Mouse (Mus musculus) stomach, postnatal 0 days (tissue): ENCODE data around the gene Lyrm2. TPM values are rescaled to one million over a fixed set of nuclear protein-coding genes. Genes with fewer than 3 reads are reported as not detected.
A peak's percentile ranks its signal among the peaks of the same experiment; 100 is the strongest.

ENCODE experiments used
- ATAC-seq: fragments of 200-750 bp; cut with Nextera tagmentation; 2 replicates; pipeline ENCODE4 v1.8.0; 2017; ENCODE audit not compliant: low FRiP score, low TSS enrichment
- DNase-seq: peaks from one replicate; pipeline ENCODE4 v3.0.0-alpha.2; 2016; ENCODE audit warnings: low spot score
- H3K27ac ChIP-seq: fragments of 300-500 bp; sonication (generic); replicated peaks from 2 replicates; pipeline ENCODE4 v1.5.1; 2014; ENCODE audit warnings: mild to moderate bottlenecking, control low read depth
- H3K27me3 ChIP-seq: fragments of 300-500 bp; sonication (generic); 2 replicates; pipeline ENCODE4 v1.6.1; 2014; ENCODE audit warnings: low read length; ENCODE audit not compliant: control insufficient read depth, insufficient read depth
- H3K36me3 ChIP-seq: fragments of 300-500 bp; sonication (generic); 2 replicates; pipeline ENCODE4 v1.6.1; 2014; ENCODE audit warnings: low read length, mixed read lengths; ENCODE audit not compliant: control insufficient read depth, insufficient read depth
- H3K4me1 ChIP-seq: fragments of 300-500 bp; sonication (generic); replicated peaks from 2 replicates; pipeline ENCODE4 v1.6.1; 2014; ENCODE audit warnings: antibody characterized with exemption; ENCODE audit not compliant: control insufficient read depth, insufficient read depth
- H3K4me2 ChIP-seq: fragments of 300-500 bp; sonication (generic); replicated peaks from 2 replicates; pipeline ENCODE4 v1.6.1; 2014; ENCODE audit warnings: low read depth, mild to moderate bottlenecking, control low read depth, moderate library complexity
- H3K4me3 ChIP-seq: fragments of 300-500 bp; sonication (generic); 2 replicates; pipeline ENCODE4 v1.5.1; 2014; ENCODE audit warnings: low read depth, low read length, control low read depth
- H3K9ac ChIP-seq: fragments of 300-500 bp; sonication (generic); 2 replicates; pipeline ENCODE4 v1.6.1; 2014; ENCODE audit warnings: mild to moderate bottlenecking, low read length, control low read depth, mixed read lengths
- H3K9me3 ChIP-seq: fragments of 300-500 bp; sonication (generic); 2 replicates; pipeline ENCODE4 v1.6.1; 2016; ENCODE audit warnings: low read length; ENCODE audit not compliant: control insufficient read depth
- CTCF ChIP-seq: IDR thresholded peaks from 2 replicates; pipeline ENCODE4 v1.5.1; 2016; ENCODE audit warnings: antibody characterized with exemption, low read depth, mild to moderate bottlenecking, moderate library complexity
- EP300 ChIP-seq: optimal IDR thresholded peaks from 2 replicates; pipeline ENCODE3; 2016; ENCODE audit warnings: antibody characterized with exemption
- WGBS: fragments of 180-500 bp; shearing (Covaris S2); extraction: QIAGEN DNeasy Blood & Tissue Kit; methylation state at CpG from one replicate; pipeline ENCODE4 v1.1.7; 2014; 5-methylcytosine and 5-hydroxymethylcytosine counted together
- polyA plus RNA-seq: library from polyadenylated mRNA; unstranded; fragments of >200 nt; fragmentation: Nextera tagmentation; extraction: Ambion mirVana; gene quantifications from 2 replicates; pipeline ENCODE4 v1.2.1, GENCODE M21; 2015

Gene Lyrm2
- polyA plus RNA-seq, 1 experiment from 2014 or later: 87.8 TPM

DNA sequence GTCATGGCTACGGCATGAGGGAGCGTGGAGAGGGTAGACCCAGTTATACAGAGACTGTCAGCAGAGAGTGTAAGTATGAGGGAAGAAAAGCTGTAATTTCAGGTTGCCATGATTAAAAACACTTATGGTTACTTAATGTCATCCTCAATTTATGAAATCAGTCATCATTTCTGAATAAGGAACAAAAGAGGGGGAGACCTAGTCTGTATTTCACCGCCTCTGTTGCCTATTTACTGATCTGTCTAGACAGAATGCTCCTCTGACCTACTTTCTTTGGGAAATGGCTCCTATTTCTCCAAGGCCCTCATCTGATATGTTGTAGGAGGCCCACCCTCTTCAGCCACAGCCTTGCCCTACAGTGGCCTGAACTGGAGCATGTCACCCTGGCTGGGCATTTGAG, 20.6 kb downstream of the Lyrm2 start:
- Histone ChIP-seq H3K9me3 (no peaks in the 10 kb centered on the region), H3K9ac (no peak overlapping the region), H3K27me3 (no peaks in the 10 kb centered on the region), H3K4me2 (no peak overlapping the region), H3K27ac (no peak overlapping the region), H3K4me3 (no peak overlapping the region), H3K36me3 (no peaks in the 10 kb centered on the region), H3K4me1 (no peaks in the 10 kb centered on the region)
- WGBS: 91% methylated on average over 3 of the region's 3 CpGs
- ATAC-seq (no peak), DNase-seq (no peak)
- TF ChIP-seq CTCF: no peak
- TF ChIP-seq EP300: no peak

DNA sequence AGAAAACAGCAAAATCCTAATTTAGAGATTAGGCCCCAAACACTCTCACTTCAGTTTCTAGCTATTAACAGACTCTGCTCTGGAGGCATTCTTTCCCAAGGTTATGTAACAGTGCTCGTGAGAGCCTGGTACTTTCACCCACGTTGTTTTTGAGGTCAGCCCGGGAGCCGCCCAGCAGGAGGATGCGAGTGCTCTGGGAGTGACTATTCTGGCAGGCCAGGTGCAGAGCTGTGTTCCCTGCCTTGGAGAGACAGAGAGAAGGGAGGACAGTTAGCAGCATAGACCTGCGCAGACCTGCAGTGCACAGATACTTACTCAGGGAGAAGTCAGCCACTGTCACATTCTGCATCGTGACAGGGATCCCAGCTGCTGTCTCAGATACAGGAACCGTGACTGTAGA, 24.2 kb downstream of the Lyrm2 start:
- Histone ChIP-seq H3K27me3 (no peaks in the 10 kb centered on the region), H3K36me3 (no peaks in the 10 kb centered on the region), H3K27ac (no peak overlapping the region), H3K9ac (no peak overlapping the region), H3K9me3 (no peaks in the 10 kb centered on the region), H3K4me3 (no peak overlapping the region), H3K4me2 (no peak overlapping the region), H3K4me1 (no peaks in the 10 kb centered on the region)
- TF ChIP-seq CTCF (no peak), EP300 (no peak)
- ATAC-seq: no peak
- no peak for DNase-seq
- 64% methylated on average over 8 of the region's 8 CpGs for WGBS

GRCm38 (mm10) chr4:32826925-32827324, 26.9 kb downstream of the Lyrm2 start:
- no peaks in the 10 kb centered on the region for H3K4me1 ChIP-seq
- no peaks in the 10 kb centered on the region for H3K27me3 ChIP-seq
- no peak overlapping the region for H3K4me2 ChIP-seq
- ATAC-seq: no peak
- DNase-seq: no peak
- no peak overlapping the region for H3K4me3 ChIP-seq
- 57% methylated on average over 7 of the region's 7 CpGs for WGBS
- H3K27ac ChIP-seq: no peak overlapping the region
- TF ChIP-seq CTCF: no peak
- TF ChIP-seq EP300: no peak
- no peaks in the 10 kb centered on the region for H3K9me3 ChIP-seq
- H3K36me3 ChIP-seq: no peaks in the 10 kb centered on the region
- H3K9ac ChIP-seq: no peak overlapping the region

GRCm38 (mm10) chr4:32828385-32829077, 28.5 kb downstream of the Lyrm2 start:
- no peak overlapping the region for H3K4me2 ChIP-seq
- no peaks in the 10 kb centered on the region for H3K27me3 ChIP-seq
- no peaks in the 10 kb centered on the region for H3K4me1 ChIP-seq
- no peak for TF ChIP-seq EP300
- TF ChIP-seq CTCF: no peak
- no peak for DNase-seq
- H3K36me3 ChIP-seq: no peaks in the 10 kb centered on the region
- no peak overlapping the region for H3K9ac ChIP-seq
- WGBS: 86% methylated on average over 10 of the region's 10 CpGs
- no peak for ATAC-seq
- H3K4me3 ChIP-seq: no peak overlapping the region
- H3K9me3 ChIP-seq: no peaks in the 10 kb centered on the region
- H3K27ac ChIP-seq: no peak overlapping the region

- Histone ChIP-seq H3K9me3 (no peaks in the 10 kb centered on the region), H3K4me2 (no peak overlapping the region), H3K4me3 (no peak overlapping the region), H3K27me3 (no peaks in the 10 kb centered on the region), H3K36me3 (no peaks in the 10 kb centered on the region), H3K27ac (no peak overlapping the region), H3K4me1 (no peaks in the 10 kb centered on the region), H3K9ac (no peak overlapping the region)
- ATAC-seq (no peak), DNase-seq (no peak)
- 47% methylated on average over 10 of the region's 10 CpGs for WGBS
- TF ChIP-seq CTCF: no peak
- no peak for TF ChIP-seq EP300
Measured at GRCm38 (mm10) chr4:32829316-32829715, 29.3 kb downstream of the Lyrm2 start.

DNA sequence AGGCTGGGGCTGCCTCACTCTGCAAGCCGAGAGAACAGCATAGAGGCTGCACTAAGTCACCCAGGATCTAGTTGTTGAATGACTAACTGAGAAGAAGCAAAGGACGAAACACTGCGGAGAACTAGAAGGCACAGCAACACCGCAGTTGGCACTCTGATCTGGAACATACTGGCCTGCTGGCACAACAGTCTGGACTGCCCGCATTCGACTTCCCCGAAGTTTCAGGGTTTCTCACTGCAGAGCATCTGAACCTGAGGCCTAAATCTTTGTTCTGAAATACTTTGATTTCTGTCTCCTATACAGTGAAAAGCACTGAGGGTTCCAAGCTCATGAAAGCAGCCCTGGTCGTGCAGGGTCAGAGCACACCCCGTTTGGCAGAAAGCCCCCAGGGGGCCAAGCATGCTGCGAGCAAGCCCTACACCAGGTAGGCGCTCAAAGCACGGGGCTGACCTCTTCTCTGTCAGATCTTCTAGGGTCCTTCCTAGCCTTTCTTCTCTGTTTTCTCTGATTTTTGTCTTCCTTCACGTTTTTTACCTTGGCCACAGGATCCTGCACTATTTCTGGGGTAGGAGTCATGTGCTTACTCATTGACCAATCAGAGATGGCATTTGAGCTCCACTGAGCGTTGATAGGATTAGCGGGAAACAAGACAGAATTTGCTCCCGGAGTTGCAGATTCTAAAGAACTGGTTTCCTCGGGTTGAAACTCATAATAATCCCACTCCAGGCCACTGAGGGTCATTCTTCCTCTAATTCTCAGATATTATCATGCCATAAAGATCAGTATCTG, 33.6 kb downstream of the Lyrm2 start:
- H3K27me3 ChIP-seq: no peaks in the 10 kb centered on the region
- H3K4me2 ChIP-seq: peak overlapping the region; percentile 18; the same call in 1 of the 2 replicates
- ATAC-seq (no peak), DNase-seq (no peak)
- no peaks in the 10 kb centered on the region for H3K4me1 ChIP-seq
- H3K9ac ChIP-seq: no peak overlapping the region
- no peak for TF ChIP-seq EP300
- no peak for TF ChIP-seq CTCF
- H3K36me3 ChIP-seq: no peaks in the 10 kb centered on the region
- H3K9me3 ChIP-seq: no peaks in the 10 kb centered on the region
- 47% methylated on average over 17 of the region's 17 CpGs for WGBS
- H3K27ac ChIP-seq: no peak overlapping the region
- H3K4me3 ChIP-seq: no peak overlapping the region
